ENCODE assay signal across 27 mouse cellular contexts in genomic region chr10:6039771-6040170, GRCm38 (mm10).
DNase-seq lines count a peak whose midpoint lies in the region; ATAC-seq and TF ChIP-seq lines count a peak whose summit lies in the region.
"Had no signal": no experiment of that assay in that cellular context is flagged by ENCODE, and none has a peak within 500 bp of the region (broad histone marks: within the 10 kb centered on the region; RNA-seq: fewer than 3 reads in every experiment).

No protein-coding gene starts in this region.

- H3K27ac ChIP-seq in gastrocnemius, adult 2 months = no peak overlapping the region
- H3K27ac ChIP-seq in kidney, postnatal 0 days = no peak overlapping the region
- H3K27ac ChIP-seq in kidney, embryonic 14.5 days (ENCODE audit: low read depth, low read length) = no peak overlapping the region
- H3K27ac ChIP-seq in lung, postnatal 0 days (ENCODE audit: low read length) = no peak overlapping the region
- no peak overlapping the region for H3K27ac ChIP-seq in forebrain, embryonic 11.5 days (ENCODE audit: low read depth, low read length)
- H3K27ac ChIP-seq: embryonic facial prominence, embryonic 15.5 days; hindbrain, embryonic 10.5 days; hindbrain, postnatal 0 days; kidney, embryonic 15.5 days; liver, embryonic 14.5 days; midbrain, embryonic 10.5 days; neural tube, embryonic 13.5 days had no signal

- H3K9ac ChIP-seq in kidney, postnatal 0 days (ENCODE audit: low read depth, low read length) = no peak overlapping the region
- no peak overlapping the region for H3K9ac ChIP-seq in kidney, embryonic 14.5 days (ENCODE audit: low read depth, low read length)
- no peak overlapping the region for H3K9ac ChIP-seq in lung, postnatal 0 days (replicated peaks; ENCODE audit: low read depth)
- H3K9ac ChIP-seq in forebrain, embryonic 11.5 days (ENCODE audit: low read length) = no peak overlapping the region
- H3K9ac ChIP-seq: embryonic facial prominence, embryonic 15.5 days; forebrain, postnatal 0 days; kidney, embryonic 15.5 days; liver, embryonic 14.5 days; neural tube, embryonic 13.5 days had no signal

- ATAC-seq in kidney, postnatal 0 days (replicated peaks; ENCODE audit: low FRiP score, low read depth) = no peak
- ATAC-seq in kidney, embryonic 14.5 days (ENCODE audit: low FRiP score, low TSS enrichment) = no peak
- peak; percentile 75 for ATAC-seq in lung, postnatal 0 days
- no peak for ATAC-seq in forebrain, embryonic 11.5 days (replicated peaks; ENCODE audit: low FRiP score)
- ATAC-seq: forebrain, postnatal 0 days; hindbrain, postnatal 0 days; intestine, postnatal 0 days; midbrain, embryonic 16.5 days had no signal

- no peak for TF ChIP-seq EP300 in lung, postnatal 0 days (IDR thresholded peaks at IDR 0.05)

- intact Hi-C loops in gastrocnemius, adult 2 months (cut with DNase I) = no loop called here
- intact Hi-C loops in left cerebral cortex, postnatal 10 days (cut with DNase I) = loop anchor here (5.0 kb wide), 2 partner anchors 653 to 748 kb away; no protein-coding TSS in a partner anchor

- H3K27me3 ChIP-seq in kidney, postnatal 0 days (ENCODE audit: insufficient read depth, low read length) = no peaks in the 10 kb centered on the region
- H3K27me3 ChIP-seq in kidney, embryonic 14.5 days (ENCODE audit: control insufficient read depth, insufficient read depth, low read length) = no peaks in the 10 kb centered on the region
- no peaks in the 10 kb centered on the region for H3K27me3 ChIP-seq in lung, postnatal 0 days (replicated peaks; ENCODE audit: insufficient read depth, low read length)
- H3K27me3 ChIP-seq in forebrain, embryonic 11.5 days (ENCODE audit: control insufficient read depth, insufficient read depth, low read length) = no peaks in the 10 kb centered on the region
- H3K27me3 ChIP-seq: embryonic facial prominence, embryonic 15.5 days; kidney, embryonic 15.5 days; neural tube, embryonic 13.5 days had no signal

- peak; percentile 6 for DNase-seq in gastrocnemius, adult 18-20 months (ENCODE audit: low spot score)
- no peak for DNase-seq in gastrocnemius, adult 2 months
- DNase-seq in kidney, postnatal 0 days (ENCODE audit: low spot score) = peak; percentile 10
- DNase-seq in lung, postnatal 0 days (ENCODE audit: low spot score) = peak; percentile 83
- DNase-seq in skeletal muscle tissue, adult 2 months (ENCODE audit: low read depth, low spot score) = peak; percentile 15
- DNase-seq in forebrain, embryonic 11.5 days (ENCODE audit: low spot score) = no peak
- DNase-seq in left cerebral cortex, postnatal 10 days (ENCODE audit: extremely low spot score in 1 of 2, low spot score in 2 of 2) = no peak
- DNase-seq: adrenal gland, postnatal 14 days; cerebellum, adult 8-10 months; forebrain, postnatal 0 days; gastrocnemius, postnatal 36 days; kidney, postnatal 4 days; layer of hippocampus, adult 9-11 months; retina, postnatal 1 day; thymus, adult 18-20 months; thymus, postnatal 36 days had no signal

- no peaks in the 10 kb centered on the region for H3K36me3 ChIP-seq in kidney, postnatal 0 days (ENCODE audit: insufficient read depth, low read length)
- no peaks in the 10 kb centered on the region for H3K36me3 ChIP-seq in kidney, embryonic 14.5 days (ENCODE audit: control insufficient read depth, insufficient read depth, low read length)
- H3K36me3 ChIP-seq in lung, postnatal 0 days (ENCODE audit: insufficient read depth, low read length) = no peaks in the 10 kb centered on the region
- no peaks in the 10 kb centered on the region for H3K36me3 ChIP-seq in forebrain, embryonic 11.5 days (ENCODE audit: control insufficient read depth, insufficient read depth, low read length)
- H3K36me3 ChIP-seq: embryonic facial prominence, embryonic 15.5 days; hindbrain, embryonic 10.5 days; kidney, embryonic 15.5 days; midbrain, embryonic 10.5 days; neural tube, embryonic 13.5 days had no signal

- WGBS in kidney, postnatal 0 days = 59% methylated on average over 4 of the region's 4 CpGs
- WGBS in kidney, embryonic 14.5 days = 65% methylated on average over 4 of the region's 4 CpGs
- 32% methylated on average over 4 of the region's 4 CpGs for WGBS in lung, postnatal 0 days
- 77% methylated on average over 4 of the region's 4 CpGs for WGBS in forebrain, embryonic 11.5 days

- no peaks in the 10 kb centered on the region for H3K9me3 ChIP-seq in kidney, postnatal 0 days (replicated peaks; ENCODE audit: low read length)
- H3K9me3 ChIP-seq in kidney, embryonic 14.5 days (ENCODE audit: control insufficient read depth, low read length) = no peaks in the 10 kb centered on the region
- H3K9me3 ChIP-seq in lung, postnatal 0 days (ENCODE audit: low read length) = no peaks in the 10 kb centered on the region
- no peaks in the 10 kb centered on the region for H3K9me3 ChIP-seq in forebrain, embryonic 11.5 days (ENCODE audit: control insufficient read depth, low read length)
- H3K9me3 ChIP-seq: embryonic facial prominence, embryonic 15.5 days; hindbrain, embryonic 10.5 days; kidney, embryonic 15.5 days; midbrain, embryonic 10.5 days; neural tube, embryonic 13.5 days had no signal

- no peaks in the 10 kb centered on the region for H3K4me1 ChIP-seq in kidney, postnatal 0 days (replicated peaks; ENCODE audit: insufficient read depth, low read length)
- no peaks in the 10 kb centered on the region for H3K4me1 ChIP-seq in kidney, embryonic 14.5 days (ENCODE audit: control insufficient read depth, insufficient read depth, low read length)
- H3K4me1 ChIP-seq in lung, postnatal 0 days (ENCODE audit: insufficient read depth, low read depth, low read length) = 0 out of 2 replicates have a peak, but pooled peaks cover 3% of the 10 kb centered on the region
- no peaks in the 10 kb centered on the region for H3K4me1 ChIP-seq in forebrain, embryonic 11.5 days (replicated peaks; ENCODE audit: control insufficient read depth, insufficient read depth, low read length)
- H3K4me1 ChIP-seq: hindbrain, embryonic 10.5 days; kidney, embryonic 15.5 days; midbrain, embryonic 10.5 days; neural tube, embryonic 13.5 days had no signal

- no peak overlapping the region for H3K4me2 ChIP-seq in kidney, postnatal 0 days (ENCODE audit: low read length)
- no peak overlapping the region for H3K4me2 ChIP-seq in kidney, embryonic 14.5 days (replicated peaks; ENCODE audit: low read depth, low read length)
- no peak overlapping the region for H3K4me2 ChIP-seq in lung, postnatal 0 days (replicated peaks; ENCODE audit: low read depth, low read length)
- H3K4me2 ChIP-seq in forebrain, embryonic 11.5 days (ENCODE audit: low read depth, low read length, severe bottlenecking) = no peak overlapping the region
- H3K4me2 ChIP-seq: embryonic facial prominence, embryonic 15.5 days; kidney, embryonic 15.5 days; neural tube, embryonic 13.5 days had no signal

- H3K4me3 ChIP-seq in gastrocnemius, adult 2 months = no peak overlapping the region
- H3K4me3 ChIP-seq in kidney, postnatal 0 days (replicated peaks; ENCODE audit: low read depth, low read length) = no peak overlapping the region
- H3K4me3 ChIP-seq in kidney, embryonic 14.5 days (ENCODE audit: low read length) = no peak overlapping the region
- H3K4me3 ChIP-seq in lung, postnatal 0 days (ENCODE audit: low read depth, low read length) = no peak overlapping the region
- no peak overlapping the region for H3K4me3 ChIP-seq in forebrain, embryonic 11.5 days (ENCODE audit: low read depth, low read length)
- H3K4me3 ChIP-seq: embryonic facial prominence, embryonic 15.5 days; hindbrain, embryonic 10.5 days; kidney, embryonic 15.5 days; midbrain, embryonic 10.5 days; myocyte; neural tube, embryonic 13.5 days had no signal

- no peak for TF ChIP-seq CTCF in gastrocnemius, adult 2 months (IDR thresholded peaks at IDR 0.05)
- TF ChIP-seq CTCF in kidney, postnatal 0 days (IDR thresholded peaks at IDR 0.05; ENCODE audit: low read depth) = no peak
- no peak for TF ChIP-seq CTCF in lung, postnatal 0 days (IDR thresholded peaks at IDR 0.05)

Comparison
In these comparisons a context has a peak if more than half of its experiments do, and no peak if none do; other contexts are left out.
1. DNase-seq: peak in gastrocnemius, adult 18-20 months (single experiment), kidney, postnatal 0 days (single experiment), lung, postnatal 0 days (single experiment) and skeletal muscle tissue, adult 2 months (single experiment); none in gastrocnemius, adult 2 months (single experiment), forebrain, embryonic 11.5 days (single experiment) and left cerebral cortex, postnatal 10 days (0 of 2).